Mouse (Mus musculus) kidney, adult 2 months (tissue): ENCODE data around the gene Dqx1.

Experiments used
- CTCF ChIP-seq: fragments of 200-500 bp; conservative IDR thresholded peaks from 2 replicates; pipeline ENCODE4 v1.5.1; 2011; ENCODE audit warnings: low read depth, mild to moderate bottlenecking, control low read depth, low read length, moderate library complexity, mixed read lengths; ENCODE audit not compliant: insufficient read depth, insufficient read length
- POLR2A ChIP-seq: fragments of 200-500 bp; IDR thresholded peaks from one replicate; pipeline ENCODE4 v1.6.1; 2011; ENCODE audit warnings: low read depth, low read length, control low read depth

GRCm38 (mm10) chr6:83095968-83096367 is 38.3 kb downstream of the Dqx1 start:
- TF ChIP-seq POLR2A = no peak
- TF ChIP-seq CTCF = no peak
